Mouse (Mus musculus): ENCODE data around the gene Trip13. TPM values are rescaled to one million over a fixed set of nuclear protein-coding genes. Genes with fewer than 3 reads are reported as not detected.
A peak's percentile ranks its signal among the peaks of the same experiment; 100 is the strongest.

Gene Trip13
- polyA plus RNA-seq, 1 experiment from 2014 or later = 23.2 TPM

DNA sequence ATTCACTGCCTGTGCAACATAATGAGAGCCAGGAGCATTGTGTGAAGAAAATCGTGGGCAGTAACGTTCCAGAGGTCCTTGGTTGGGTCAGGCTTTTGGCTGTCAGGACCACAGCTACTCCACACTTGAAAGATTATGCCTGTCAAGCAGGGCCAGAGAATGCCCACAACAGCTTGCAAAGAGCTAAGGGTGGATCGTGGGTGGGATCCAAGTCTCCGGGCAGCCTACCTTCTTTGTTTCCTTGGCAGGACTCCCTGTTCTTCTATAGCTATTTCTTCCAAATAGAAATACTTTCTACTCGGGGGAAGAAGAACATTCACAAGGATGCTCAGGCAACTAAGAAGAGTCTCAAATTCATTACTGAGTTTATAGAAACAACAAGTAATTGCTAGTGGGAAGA, 30.4 kb downstream of the Trip13 start:
- no peak overlapping the region for H3K9ac ChIP-seq (ENCODE audit: low read length)
- no peak overlapping the region for H3K4me2 ChIP-seq (ENCODE audit: low read length)
- no peak overlapping the region for H3K4me3 ChIP-seq (ENCODE audit: low read depth, low read length)
- DNase-seq (ENCODE audit: low spot score) = no peak
- WGBS = 70% methylated on average over 5 of the region's 5 CpGs
- no peak for ATAC-seq
- H3K27ac ChIP-seq (ENCODE audit: low read depth, low read length) = no peak overlapping the region
- H3K36me3 ChIP-seq (ENCODE audit: control insufficient read depth, insufficient read depth, low read length) = peaks cover 2% of the 10 kb centered on the region; the same call in 1 of the 2 replicates
- no peaks in the 10 kb centered on the region for H3K9me3 ChIP-seq (replicated peaks; ENCODE audit: control insufficient read depth, low read length)
- no peaks in the 10 kb centered on the region for H3K27me3 ChIP-seq (replicated peaks; ENCODE audit: control insufficient read depth, insufficient read depth, low read length)
- no peaks in the 10 kb centered on the region for H3K4me1 ChIP-seq (ENCODE audit: control insufficient read depth, insufficient read depth, low read length)

DNA sequence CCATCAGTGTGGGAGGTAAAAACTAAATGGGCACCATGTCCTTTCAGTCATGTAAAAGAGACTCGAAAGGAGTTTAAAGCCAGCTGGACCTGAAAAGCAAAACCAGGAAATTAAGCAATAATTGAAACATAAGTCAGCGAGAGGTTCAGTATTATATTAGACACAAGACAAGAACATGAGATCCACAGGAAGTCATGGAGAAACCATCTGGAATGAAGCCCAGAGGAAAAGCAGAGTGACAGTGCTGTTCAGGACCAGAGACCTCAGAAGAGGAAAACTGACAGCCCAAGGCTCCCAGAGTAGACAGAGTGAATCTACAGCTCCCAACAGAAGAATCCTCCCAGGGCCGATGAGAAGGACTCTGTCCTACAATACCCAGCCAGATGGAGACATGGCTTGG, 40.0 kb downstream of the Trip13 start:
- no peak for DNase-seq (ENCODE audit: low spot score)

DNA sequence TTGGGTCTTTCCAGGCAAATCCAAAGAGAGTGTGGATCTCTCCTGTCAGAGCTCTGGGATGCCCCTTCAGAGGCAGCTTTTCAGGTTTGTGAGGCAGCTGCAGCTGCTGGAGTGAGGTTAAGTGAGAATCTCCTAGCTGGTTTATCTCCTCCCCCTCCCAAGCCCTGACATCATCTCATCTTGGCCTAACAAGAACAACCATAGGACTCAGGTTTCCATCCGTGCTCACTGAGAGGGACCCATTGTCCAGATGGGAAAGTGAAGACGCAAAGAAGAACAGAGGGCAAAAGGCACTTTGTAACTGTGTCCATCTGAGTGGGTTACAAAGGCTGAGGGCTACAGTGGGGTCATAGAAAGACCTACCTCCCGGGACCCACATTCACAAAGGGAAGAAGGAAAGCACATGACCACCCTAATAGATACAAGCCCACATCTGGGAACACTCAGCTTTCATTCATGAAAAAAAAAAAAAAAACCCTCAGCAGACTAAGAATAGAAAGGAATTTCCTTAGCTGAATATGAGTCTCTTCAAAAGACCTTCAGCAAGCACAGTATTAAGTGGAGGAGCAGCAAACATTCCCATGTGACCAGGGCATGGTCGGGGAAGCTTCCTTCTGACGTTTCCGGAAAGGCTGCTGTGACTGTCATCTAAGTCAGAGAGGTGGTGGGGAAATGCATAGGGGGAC, 44.9 kb downstream of the Trip13 start:
- H3K27ac ChIP-seq (ENCODE audit: low read depth, low read length) = no peak overlapping the region
- H3K4me3 ChIP-seq (ENCODE audit: low read depth, low read length) = no peak overlapping the region
- no peak for ATAC-seq
- H3K4me1 ChIP-seq (ENCODE audit: control insufficient read depth, insufficient read depth, low read length) = no peaks in the 10 kb centered on the region
- no peaks in the 10 kb centered on the region for H3K9me3 ChIP-seq (replicated peaks; ENCODE audit: control insufficient read depth, low read length)
- H3K4me2 ChIP-seq (ENCODE audit: low read length) = no peak overlapping the region
- no peaks in the 10 kb centered on the region for H3K27me3 ChIP-seq (replicated peaks; ENCODE audit: control insufficient read depth, insufficient read depth, low read length)
- H3K9ac ChIP-seq (ENCODE audit: low read length) = no peak overlapping the region
- DNase-seq (ENCODE audit: low spot score) = peak; percentile 4
- no peaks in the 10 kb centered on the region for H3K36me3 ChIP-seq (ENCODE audit: control insufficient read depth, insufficient read depth, low read length)
- WGBS = 73% methylated on average over 6 of the region's 6 CpGs

More for the DNA sequence above, 40.0 kb downstream of the Trip13 start:
- Histone ChIP-seq H3K4me3 (ENCODE audit: low read depth, low read length) (no peak overlapping the region), H3K27me3 (replicated peaks; ENCODE audit: control insufficient read depth, insufficient read depth, low read length) (no peaks in the 10 kb centered on the region), H3K4me2 (ENCODE audit: low read length) (no peak overlapping the region), H3K9me3 (replicated peaks; ENCODE audit: control insufficient read depth, low read length) (no peaks in the 10 kb centered on the region), H3K4me1 (ENCODE audit: control insufficient read depth, insufficient read depth, low read length) (no peaks in the 10 kb centered on the region), H3K36me3 (ENCODE audit: control insufficient read depth, insufficient read depth, low read length) (no peaks in the 10 kb centered on the region), H3K9ac (ENCODE audit: low read length) (no peak overlapping the region), H3K27ac (ENCODE audit: low read depth, low read length) (no peak overlapping the region)
- ATAC-seq = no peak
- WGBS = 92% methylated on average over 3 of the region's 3 CpGs

DNA sequence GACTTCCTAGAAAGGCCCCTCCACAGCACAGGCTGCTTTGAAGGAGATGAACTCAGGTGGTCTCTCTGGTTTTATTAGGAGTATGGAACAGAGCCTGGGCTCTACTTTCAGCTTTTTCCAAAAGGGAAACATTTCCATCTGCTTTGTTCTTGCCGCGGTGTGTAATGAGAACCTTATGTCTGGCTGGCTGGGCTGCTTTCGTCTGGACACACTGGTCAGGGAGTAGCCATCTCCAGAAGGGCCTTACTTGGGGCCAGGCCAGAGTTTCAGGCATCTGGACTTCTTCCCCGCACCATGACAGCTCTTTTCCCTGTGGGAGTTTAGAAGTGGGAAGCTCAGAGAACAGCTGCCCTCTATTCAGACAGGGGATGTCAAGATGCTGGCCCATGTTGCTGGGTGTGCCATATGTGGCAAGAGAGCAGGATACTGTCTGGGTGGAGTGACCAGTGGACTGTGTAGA, 50.1 kb downstream of the Trip13 start:
- no peak overlapping the region for H3K4me3 ChIP-seq (ENCODE audit: low read depth, low read length)
- 86% methylated on average over 4 of the region's 4 CpGs for WGBS
- ATAC-seq = no peak
- no peak overlapping the region for H3K27ac ChIP-seq (ENCODE audit: low read depth, low read length)
- H3K4me1 ChIP-seq (ENCODE audit: control insufficient read depth, insufficient read depth, low read length) = no peaks in the 10 kb centered on the region
- DNase-seq (ENCODE audit: low spot score) = no peak
- H3K4me2 ChIP-seq (ENCODE audit: low read length) = no peak overlapping the region
- H3K9ac ChIP-seq (ENCODE audit: low read length) = no peak overlapping the region
- no peaks in the 10 kb centered on the region for H3K36me3 ChIP-seq (ENCODE audit: control insufficient read depth, insufficient read depth, low read length)
- H3K27me3 ChIP-seq (replicated peaks; ENCODE audit: control insufficient read depth, insufficient read depth, low read length) = no peaks in the 10 kb centered on the region
- no peaks in the 10 kb centered on the region for H3K9me3 ChIP-seq (replicated peaks; ENCODE audit: control insufficient read depth, low read length)

DNA sequence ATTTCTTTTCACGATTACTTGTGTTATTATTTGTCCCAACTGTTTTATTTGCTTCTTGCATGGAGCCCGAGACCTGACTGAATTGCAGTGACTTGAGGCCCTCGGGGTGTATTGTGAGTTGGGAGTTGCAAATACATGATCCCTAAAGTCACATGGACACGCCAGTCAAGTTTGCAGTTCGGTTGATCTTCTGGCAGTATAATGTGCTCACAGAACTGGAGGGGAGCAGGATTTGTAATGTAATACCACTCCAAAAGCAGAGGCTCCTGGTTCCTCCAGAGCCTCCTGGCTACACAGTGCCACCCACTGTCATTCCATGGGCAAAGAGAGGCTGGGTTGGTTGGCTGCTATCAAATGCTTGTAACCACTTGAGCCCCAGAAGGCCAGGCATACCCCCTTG, 51.0 kb downstream of the Trip13 start:
- no peaks in the 10 kb centered on the region for H3K27me3 ChIP-seq (replicated peaks; ENCODE audit: control insufficient read depth, insufficient read depth, low read length)
- H3K27ac ChIP-seq (ENCODE audit: low read depth, low read length) = no peak overlapping the region
- ATAC-seq = no peak
- H3K36me3 ChIP-seq (ENCODE audit: control insufficient read depth, insufficient read depth, low read length) = no peaks in the 10 kb centered on the region
- H3K4me2 ChIP-seq (ENCODE audit: low read length) = no peak overlapping the region
- H3K4me3 ChIP-seq (ENCODE audit: low read depth, low read length) = no peak overlapping the region
- H3K9ac ChIP-seq (ENCODE audit: low read length) = no peak overlapping the region
- H3K4me1 ChIP-seq (ENCODE audit: control insufficient read depth, insufficient read depth, low read length) = no peaks in the 10 kb centered on the region
- 79% methylated on average over 5 of the region's 5 CpGs for WGBS
- H3K9me3 ChIP-seq (replicated peaks; ENCODE audit: control insufficient read depth, low read length) = no peaks in the 10 kb centered on the region
- DNase-seq (ENCODE audit: low spot score) = no peak

DNA sequence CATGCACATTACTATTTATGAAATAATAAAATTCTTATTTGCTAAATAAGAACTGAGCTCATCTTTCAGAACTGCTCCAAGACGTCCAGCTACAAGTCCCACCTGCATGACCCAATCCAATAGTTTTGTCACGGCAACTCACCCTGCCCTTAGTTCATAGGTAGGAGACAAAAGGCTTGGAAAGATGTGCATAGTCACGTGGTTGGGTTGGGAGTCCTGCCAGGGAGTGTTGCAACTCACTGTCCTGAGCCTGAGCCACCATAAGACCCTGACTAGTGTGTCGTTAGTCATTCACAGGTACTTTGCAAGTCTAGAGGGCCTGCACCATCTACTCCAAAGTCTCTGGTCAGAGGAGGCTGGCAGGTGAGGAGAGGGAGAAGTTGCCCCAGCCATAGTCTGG, 51.5 kb downstream of the Trip13 start:
- DNase-seq (ENCODE audit: low spot score) = no peak
- no peak overlapping the region for H3K27ac ChIP-seq (ENCODE audit: low read depth, low read length)
- ATAC-seq = no peak
- H3K9me3 ChIP-seq (replicated peaks; ENCODE audit: control insufficient read depth, low read length) = no peaks in the 10 kb centered on the region
- no peaks in the 10 kb centered on the region for H3K4me1 ChIP-seq (ENCODE audit: control insufficient read depth, insufficient read depth, low read length)
- H3K4me3 ChIP-seq (ENCODE audit: low read depth, low read length) = no peak overlapping the region
- no peak overlapping the region for H3K4me2 ChIP-seq (ENCODE audit: low read length)
- 62% methylated on average over 4 of the region's 4 CpGs for WGBS
- no peaks in the 10 kb centered on the region for H3K27me3 ChIP-seq (replicated peaks; ENCODE audit: control insufficient read depth, insufficient read depth, low read length)
- no peaks in the 10 kb centered on the region for H3K36me3 ChIP-seq (ENCODE audit: control insufficient read depth, insufficient read depth, low read length)
- no peak overlapping the region for H3K9ac ChIP-seq (ENCODE audit: low read length)

DNA sequence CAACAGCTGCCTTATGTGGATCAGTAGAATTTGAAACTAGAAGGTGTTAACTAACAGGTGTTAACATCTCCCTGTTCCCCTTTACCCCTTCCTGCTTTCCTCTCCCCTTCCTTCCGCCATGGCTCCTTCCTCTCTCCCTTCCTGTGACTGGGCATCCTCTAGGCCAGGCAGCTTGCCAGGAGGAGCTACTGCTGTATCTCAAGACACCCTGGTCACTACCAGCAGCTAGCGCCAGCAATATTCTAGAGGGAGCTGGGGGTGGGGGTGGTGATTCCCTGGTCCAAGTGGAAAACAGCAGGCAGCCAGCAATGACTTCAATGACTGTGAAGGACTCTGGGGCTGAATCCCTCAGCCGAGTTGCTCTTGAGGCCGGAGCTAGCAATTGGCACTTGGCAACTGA, 51.9 kb downstream of the Trip13 start:
- no peak overlapping the region for H3K27ac ChIP-seq (ENCODE audit: low read depth, low read length)
- no peak overlapping the region for H3K9ac ChIP-seq (ENCODE audit: low read length)
- no peak for DNase-seq (ENCODE audit: low spot score)
- H3K9me3 ChIP-seq (replicated peaks; ENCODE audit: control insufficient read depth, low read length) = no peaks in the 10 kb centered on the region
- WGBS = 89% methylated on average over 4 of the region's 4 CpGs
- ATAC-seq = no peak
- H3K36me3 ChIP-seq (ENCODE audit: control insufficient read depth, insufficient read depth, low read length) = no peaks in the 10 kb centered on the region
- no peaks in the 10 kb centered on the region for H3K27me3 ChIP-seq (replicated peaks; ENCODE audit: control insufficient read depth, insufficient read depth, low read length)
- no peak overlapping the region for H3K4me3 ChIP-seq (ENCODE audit: low read depth, low read length)
- H3K4me2 ChIP-seq (ENCODE audit: low read length) = no peak overlapping the region
- no peaks in the 10 kb centered on the region for H3K4me1 ChIP-seq (ENCODE audit: control insufficient read depth, insufficient read depth, low read length)

DNA sequence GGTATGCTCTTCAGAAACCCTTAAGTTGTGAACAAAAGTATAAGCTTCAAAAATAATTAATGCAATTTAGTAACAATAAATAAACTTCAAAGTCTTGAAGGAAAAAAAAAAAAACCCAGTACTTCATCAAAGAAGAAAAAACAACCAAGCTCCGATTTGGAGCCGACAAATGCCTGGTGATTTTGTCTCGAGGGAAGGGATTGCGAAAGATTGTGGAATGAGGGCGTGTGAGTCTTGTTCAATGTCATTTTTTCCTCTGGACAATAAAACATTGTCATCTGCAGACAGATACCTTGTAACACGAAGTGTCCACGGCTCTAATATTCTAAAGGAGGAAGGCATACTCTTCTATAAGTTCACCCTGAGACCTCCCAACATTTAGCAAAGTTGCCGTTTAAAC, 56.2 kb downstream of the Trip13 start:
- H3K4me1 ChIP-seq (ENCODE audit: control insufficient read depth, insufficient read depth, low read length) = no peaks in the 10 kb centered on the region
- H3K27me3 ChIP-seq (replicated peaks; ENCODE audit: control insufficient read depth, insufficient read depth, low read length) = no peaks in the 10 kb centered on the region
- H3K9ac ChIP-seq (ENCODE audit: low read length) = no peak overlapping the region
- H3K27ac ChIP-seq (ENCODE audit: low read depth, low read length) = no peak overlapping the region
- ATAC-seq (no peak), DNase-seq (ENCODE audit: low spot score) (no peak)
- no peaks in the 10 kb centered on the region for H3K9me3 ChIP-seq (replicated peaks; ENCODE audit: control insufficient read depth, low read length)
- no peak overlapping the region for H3K4me2 ChIP-seq (ENCODE audit: low read length)
- H3K36me3 ChIP-seq (ENCODE audit: control insufficient read depth, insufficient read depth, low read length) = no peaks in the 10 kb centered on the region
- 86% methylated on average over 8 of the region's 8 CpGs for WGBS
- H3K4me3 ChIP-seq (ENCODE audit: low read depth, low read length) = no peak overlapping the region

DNA sequence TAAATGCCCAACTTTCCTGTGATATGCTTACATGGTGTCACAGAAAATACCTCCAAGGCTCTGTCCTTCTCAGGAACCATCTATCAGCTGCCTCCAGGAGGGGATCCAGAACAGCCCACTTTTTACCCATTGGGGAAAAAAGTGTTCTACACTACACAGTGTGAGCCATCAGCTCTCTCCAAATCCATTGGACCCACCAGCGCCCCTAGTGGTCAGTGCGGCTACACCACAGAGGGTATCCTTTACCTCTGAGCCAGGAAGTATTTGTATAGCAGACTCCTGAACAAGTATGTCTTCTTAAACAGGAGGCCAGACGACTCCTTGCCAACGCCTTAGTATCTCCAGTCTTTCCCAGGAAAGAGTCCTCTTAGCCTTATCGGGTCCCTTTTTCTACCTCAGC, 57.8 kb downstream of the Trip13 start:
- DNase-seq (ENCODE audit: low spot score) (peak; percentile 4), ATAC-seq (no peak)
- Histone ChIP-seq H3K4me2 (ENCODE audit: low read length) (no peak overlapping the region), H3K36me3 (ENCODE audit: control insufficient read depth, insufficient read depth, low read length) (no peaks in the 10 kb centered on the region), H3K4me1 (ENCODE audit: control insufficient read depth, insufficient read depth, low read length) (no peaks in the 10 kb centered on the region), H3K9ac (ENCODE audit: low read length) (no peak overlapping the region), H3K4me3 (ENCODE audit: low read depth, low read length) (no peak overlapping the region), H3K9me3 (replicated peaks; ENCODE audit: control insufficient read depth, low read length) (no peaks in the 10 kb centered on the region), H3K27me3 (replicated peaks; ENCODE audit: control insufficient read depth, insufficient read depth, low read length) (no peaks in the 10 kb centered on the region), H3K27ac (ENCODE audit: low read depth, low read length) (no peak overlapping the region)
- 86% methylated on average over 5 of the region's 5 CpGs for WGBS

Data from forebrain, embryonic 14.5 days (tissue).